Mouse (Mus musculus) liver, embryonic 11.5 days (tissue): ENCODE data around the gene Plcd3. TPM values are rescaled to one million over a fixed set of nuclear protein-coding genes. Genes with fewer than 3 reads are reported as not detected.

Experiments used
- ATAC-seq: fragments of 200-750 bp; cut with Nextera tagmentation; replicated peaks from 2 replicates; pipeline ENCODE4 v1.8.0; 2017; ENCODE audit warnings: moderate number of reproducible peaks, mild to moderate bottlenecking, moderate TSS enrichment, moderate library complexity; ENCODE audit not compliant: low FRiP score
- DNase-seq: peaks from one replicate; pipeline ENCODE4 v3.0.0-alpha.2; 2017; ENCODE audit warnings: low spot score
- H3K27ac ChIP-seq: fragments of 300-500 bp; sonication (generic); 2 replicates; pipeline ENCODE4 v1.5.1; 2014; ENCODE audit warnings: mild to moderate bottlenecking, low read depth, low read length, control low read depth
- H3K27me3 ChIP-seq: fragments of 300-500 bp; sonication (generic); replicated peaks from 2 replicates; pipeline ENCODE4 v1.6.1; 2014; ENCODE audit warnings: low read length, mixed read lengths; ENCODE audit not compliant: control insufficient read depth, insufficient read depth
- H3K36me3 ChIP-seq: fragments of 300-500 bp; sonication (generic); 2 replicates; pipeline ENCODE4 v1.6.1; 2014; ENCODE audit warnings: mild to moderate bottlenecking, low read length, moderate library complexity, mixed read lengths; ENCODE audit not compliant: control insufficient read depth, insufficient read depth
- H3K4me1 ChIP-seq: fragments of 300-500 bp; sonication (generic); replicated peaks from 2 replicates; pipeline ENCODE4 v1.6.1; 2014; ENCODE audit warnings: low read length, mixed read lengths; ENCODE audit not compliant: control insufficient read depth, insufficient read depth
- H3K4me2 ChIP-seq: fragments of 300-500 bp; sonication (generic); 2 replicates; pipeline ENCODE4 v1.6.1; 2014; ENCODE audit warnings: mild to moderate bottlenecking, control low read depth, moderate library complexity
- H3K4me3 ChIP-seq: fragments of 300-500 bp; sonication (generic); 2 replicates; pipeline ENCODE4 v1.5.1; 2014; ENCODE audit warnings: low read depth, low read length, control low read depth
- H3K9ac ChIP-seq: fragments of 300-500 bp; sonication (generic); 2 replicates; pipeline ENCODE4 v1.6.1; 2014; ENCODE audit warnings: low read depth, low read length, control low read depth
- H3K9me3 ChIP-seq: fragments of 300-500 bp; sonication (generic); 2 replicates; pipeline ENCODE4 v1.6.1; 2016; ENCODE audit warnings: low read length, inconsistent platforms, mixed read lengths; ENCODE audit not compliant: control insufficient read depth
- WGBS: fragments of 180-500 bp; shearing (Covaris S2); extraction: QIAGEN DNeasy Blood & Tissue Kit; methylation state at CpG from one replicate; pipeline ENCODE4 v1.1.7; 2014; 5-methylcytosine and 5-hydroxymethylcytosine counted together
- polyA plus RNA-seq: library from polyadenylated mRNA; unstranded; fragments of >200 nt; fragmentation: Nextera tagmentation; extraction: Ambion mirVana; gene quantifications from 2 replicates; pipeline ENCODE4 v1.2.1, GENCODE M21; 2014

Plcd3 gene
- polyA plus RNA-seq, 1 experiment from 2014 or later = 1.1 TPM

- 76% methylated on average over 7 of the region's 7 CpGs for WGBS
- Histone ChIP-seq H3K36me3 (no peaks in the 10 kb centered on the region), H3K9me3 (no peaks in the 10 kb centered on the region), H3K9ac (no peak overlapping the region), H3K4me3 (no peak overlapping the region), H3K4me2 (no peak overlapping the region), H3K27me3 (peaks cover 18% of the 10 kb centered on the region), H3K27ac (no peak overlapping the region), H3K4me1 (peaks cover 7% of the 10 kb centered on the region; the same call in 1 of the 2 replicates)
- no peak for DNase-seq
- no peak for ATAC-seq
Observed at GRCm38 (mm10) chr11:103076010-103076409, 25.4 kb downstream of the Plcd3 start.

GRCm38 (mm10) chr11:103074796-103075323 lies 26.6 kb downstream of the Plcd3 start:
- no peaks in the 10 kb centered on the region for H3K36me3 ChIP-seq
- no peak overlapping the region for H3K4me2 ChIP-seq
- ATAC-seq = no peak
- H3K27ac ChIP-seq = no peak overlapping the region
- no peak overlapping the region for H3K9ac ChIP-seq
- WGBS = 23% methylated on average over 10 of the region's 10 CpGs
- H3K4me3 ChIP-seq = no peak overlapping the region
- no peaks in the 10 kb centered on the region for H3K9me3 ChIP-seq
- H3K27me3 ChIP-seq = peaks cover 6% of the 10 kb centered on the region
- DNase-seq = no peak
- 0 out of 2 replicates have a peak, but pooled peaks cover 2% of the 10 kb centered on the region for H3K4me1 ChIP-seq

GRCm38 (mm10) chr11:103074121-103074650 lies 27.3 kb downstream of the Plcd3 start:
- Histone ChIP-seq H3K27ac (no peak overlapping the region), H3K4me3 (no peak overlapping the region), H3K36me3 (no peaks in the 10 kb centered on the region), H3K27me3 (peaks cover 4% of the 10 kb centered on the region; the same call in 1 of the 2 replicates), H3K4me2 (no peak overlapping the region), H3K4me1 (0 out of 2 replicates have a peak, but pooled peaks cover 2% of the 10 kb centered on the region), H3K9me3 (no peaks in the 10 kb centered on the region), H3K9ac (no peak overlapping the region)
- no peak for DNase-seq
- no peak for ATAC-seq
- 63% methylated on average over 10 of the region's 10 CpGs for WGBS

- 81% methylated on average over 7 of the region's 7 CpGs for WGBS
- ATAC-seq (no peak), DNase-seq (no peak)
- Histone ChIP-seq H3K27me3 (peaks cover 2% of the 10 kb centered on the region; the same call in 1 of the 2 replicates), H3K4me1 (0 out of 2 replicates have a peak, but pooled peaks cover 2% of the 10 kb centered on the region), H3K9ac (no peak overlapping the region), H3K9me3 (no peaks in the 10 kb centered on the region), H3K27ac (no peak overlapping the region), H3K36me3 (peaks cover 3% of the 10 kb centered on the region; the same call in 1 of the 2 replicates), H3K4me3 (no peak overlapping the region), H3K4me2 (no peak overlapping the region)
Observed at GRCm38 (mm10) chr11:103073671-103074070, 27.8 kb downstream of the Plcd3 start.

GRCm38 (mm10) chr11:103070322-103070880 lies 31.1 kb downstream of the Plcd3 start:
- no peaks in the 10 kb centered on the region for H3K9me3 ChIP-seq
- H3K27me3 ChIP-seq = no peaks in the 10 kb centered on the region
- H3K4me3 ChIP-seq = no peak overlapping the region
- DNase-seq (no peak), ATAC-seq (no peak)
- H3K4me2 ChIP-seq = no peak overlapping the region
- no peak overlapping the region for H3K9ac ChIP-seq
- peaks cover 15% of the 10 kb centered on the region for H3K36me3 ChIP-seq
- H3K4me1 ChIP-seq = 0 out of 2 replicates have a peak, but pooled peaks cover 2% of the 10 kb centered on the region
- 91% methylated on average over 10 of the region's 10 CpGs for WGBS
- H3K27ac ChIP-seq = no peak overlapping the region

- H3K4me1 ChIP-seq = 0 out of 2 replicates have a peak, but pooled peaks cover 2% of the 10 kb centered on the region
- no peak overlapping the region for H3K9ac ChIP-seq
- 100% methylated on average over 2 of the region's 2 CpGs for WGBS
- H3K36me3 ChIP-seq = peaks cover 17% of the 10 kb centered on the region
- no peaks in the 10 kb centered on the region for H3K27me3 ChIP-seq
- no peaks in the 10 kb centered on the region for H3K9me3 ChIP-seq
- no peak overlapping the region for H3K27ac ChIP-seq
- DNase-seq = no peak
- H3K4me3 ChIP-seq = no peak overlapping the region
- H3K4me2 ChIP-seq = no peak overlapping the region
- no peak for ATAC-seq
Observed at GRCm38 (mm10) chr11:103069731-103070130, 31.7 kb downstream of the Plcd3 start.

GRCm38 (mm10) chr11:103068884-103069283 lies 32.6 kb downstream of the Plcd3 start:
- WGBS = 91% methylated on average over 11 of the region's 11 CpGs
- Histone ChIP-seq H3K4me1 (no peaks in the 10 kb centered on the region), H3K4me3 (no peak overlapping the region), H3K27ac (no peak overlapping the region), H3K4me2 (no peak overlapping the region), H3K9me3 (no peaks in the 10 kb centered on the region), H3K36me3 (peaks cover 25% of the 10 kb centered on the region), H3K9ac (no peak overlapping the region), H3K27me3 (no peaks in the 10 kb centered on the region)
- ATAC-seq = no peak
- no peak for DNase-seq

- DNase-seq = no peak
- H3K4me1 ChIP-seq = no peaks in the 10 kb centered on the region
- no peak overlapping the region for H3K4me3 ChIP-seq
- H3K27me3 ChIP-seq = no peaks in the 10 kb centered on the region
- H3K27ac ChIP-seq = no peak overlapping the region
- no peak for ATAC-seq
- H3K36me3 ChIP-seq = peaks cover 27% of the 10 kb centered on the region
- H3K9me3 ChIP-seq = no peaks in the 10 kb centered on the region
- H3K4me2 ChIP-seq = no peak overlapping the region
- H3K9ac ChIP-seq = no peak overlapping the region
- 92% methylated on average over 4 of the region's 4 CpGs for WGBS
Observed at GRCm38 (mm10) chr11:103068272-103068671, 33.2 kb downstream of the Plcd3 start.
